Mouse (Mus musculus) right cerebral cortex, postnatal 4 days (tissue): ENCODE results near the gene Gm49630.
"Not testable (repeated sequence)": the region's sequence is repeated elsewhere in the genome, so short reads cannot be mapped to it uniquely, and the experiment has no call there.

Experiments used
- DNase-seq: peaks from one replicate; pipeline ENCODE4 v3.0.0-alpha.2; 2022

Gene Gm49630

GRCm38 (mm10) chr17:7366676-7367374 is 5.0 kb downstream of the Gm49630 start:
- DNase-seq = not testable (repeated sequence)

- DNase-seq = not testable (repeated sequence)
These were observed 5.5 kb downstream of the Gm49630 start for GRCm38 (mm10) chr17:7366265-7366664.

- not testable (repeated sequence) for DNase-seq
These were observed 6.2 kb downstream of the Gm49630 start for GRCm38 (mm10) chr17:7365615-7366014.

GRCm38 (mm10) chr17:7360749-7361465 is 10.9 kb downstream of the Gm49630 start:
- DNase-seq = peak; percentile 59

GRCm38 (mm10) chr17:7359806-7360205 is 12.0 kb downstream of the Gm49630 start:
- not testable (repeated sequence) for DNase-seq

GRCm38 (mm10) chr17:7352596-7352995 is 19.2 kb downstream of the Gm49630 start, which contains the start of gene Ttll2:
Ttll2 (minus strand) TSS chr17:7352696.
- DNase-seq = not testable (repeated sequence)

- DNase-seq = not testable (repeated sequence)
These were observed 23.0 kb downstream of the Gm49630 start for GRCm38 (mm10) chr17:7348765-7349164.

- DNase-seq = not testable (repeated sequence)
These were observed 34.4 kb downstream of the Gm49630 start for GRCm38 (mm10) chr17:7337381-7337780.

- not testable (repeated sequence) for DNase-seq
These were observed 39.0 kb downstream of the Gm49630 start for GRCm38 (mm10) chr17:7332745-7333144.

- DNase-seq = not testable (repeated sequence)
These were observed 45.4 kb downstream of the Gm49630 start for GRCm38 (mm10) chr17:7326415-7326814.

- not testable (repeated sequence) for DNase-seq
These were observed 47.4 kb downstream of the Gm49630 start, which contains the start of gene Tcp10a for GRCm38 (mm10) chr17:7324346-7324745. Tcp10a (plus strand) TSS chr17:7324646.

GRCm38 (mm10) chr17:7319789-7320188 is 52.0 kb downstream of the Gm49630 start:
- not testable (repeated sequence) for DNase-seq

- DNase-seq = not testable (repeated sequence)
These were observed 55.9 kb downstream of the Gm49630 start for GRCm38 (mm10) chr17:7315693-7316382.

- DNase-seq = not testable (repeated sequence)
These were observed 65.2 kb downstream of the Gm49630 start for GRCm38 (mm10) chr17:7306278-7307196.
